Mouse (Mus musculus) embryonic stem cell, embryonic (primary cell): ENCODE data around the gene Plekhh3.

Experiments
- CTCF ChIA-PET, 4 experiments: fragments of 300-600 bp in 2 of 4; fragments of 350-600 bp in 2 of 4; sonication (Branson Sonifier 250); formaldehyde crosslinking; loops; one replicate each; lab custom pipeline; 2022; ENCODE audit warnings: inconsistent platforms in 2 of 4; lab: Charles Lee
- POLR2A ChIA-PET, 4 experiments: fragments of 300-600 bp in 2 of 4; fragments of 350-600 bp in 2 of 4; sonication (Branson Sonifier 250); formaldehyde crosslinking; loops; one replicate each; lab custom pipeline; 2022; ENCODE audit warnings: antibody characterized with exemption in 4 of 4, inconsistent platforms in 1 of 4; lab: Charles Lee

The Plekhh3 gene

GRCm38 (mm10) chr11:101190913-101191907 lies 20.1 kb upstream of the Plekhh3 start:
- CTCF ChIA-PET, result interaction anchor here (0.5 to 4.7 kb wide), 26 partner anchors 9 to 592 kb away, joined by 3 to 24 read pairs (median 4); partner anchors contain the start of genes Becn1 (in 2 of the 4) and Rpl27 (in 1 of the 4)
- POLR2A ChIA-PET, result interaction anchor here (0.5 to 3.0 kb wide), 22 partner anchors 9 to 432 kb away, joined by 3 to 9 read pairs (median 3); partner anchors contain the start of genes Cntd1 (in 2 of the 4), Coa3 (in 2 of the 4), Cntnap1 (in 1 of the 4) and Kcnh4 (in 1 of the 4)

DNA sequence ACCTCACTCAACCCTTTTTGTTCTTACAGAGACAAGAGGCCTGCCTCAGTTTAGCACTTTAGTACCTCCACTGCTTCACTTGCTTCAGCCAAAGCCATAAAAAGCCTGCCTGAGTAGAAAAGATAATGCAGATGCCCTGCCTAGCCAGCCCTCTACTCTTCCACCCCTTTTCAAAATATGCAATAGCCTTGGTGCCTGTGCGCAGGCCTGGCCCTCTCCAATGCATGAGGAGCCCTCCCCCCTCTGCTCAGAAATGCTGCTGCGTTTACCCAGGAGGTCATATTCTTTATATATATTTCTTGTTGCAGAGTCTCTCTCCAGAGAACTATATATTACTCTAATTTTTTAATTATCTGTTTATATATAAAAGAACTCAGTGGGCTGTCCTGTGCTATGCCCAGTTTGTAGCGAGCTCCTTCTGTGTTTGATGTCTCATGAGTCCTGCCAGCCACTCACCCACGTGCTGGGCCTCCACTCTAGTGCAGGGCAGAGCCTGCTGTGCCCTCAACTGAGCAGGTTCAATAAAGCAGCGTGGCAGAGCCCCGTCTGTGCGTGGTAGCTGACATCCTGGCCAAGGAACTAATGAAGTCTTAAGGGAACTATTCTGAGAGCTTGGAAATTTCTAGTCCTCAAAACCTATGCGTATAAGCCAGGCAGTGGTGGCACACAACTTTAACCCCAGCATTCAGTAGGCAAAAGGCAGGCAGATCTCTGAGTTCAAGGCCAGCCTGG lies 19.2 kb upstream of the Plekhh3 start:
- POLR2A ChIA-PET, result interaction anchor here (0.6 to 3.0 kb wide), 22 partner anchors 8 to 431 kb away, joined by 3 to 9 read pairs (median 3); partner anchors contain the start of genes Cntd1 (in 1 of the 4), Cntnap1 (in 1 of the 4), Coa3 (in 1 of the 4) and Kcnh4 (in 1 of the 4)

GRCm38 (mm10) chr11:101189495-101190180 lies 18.5 kb upstream of the Plekhh3 start:
- POLR2A ChIA-PET, result interaction anchor here in 3 of 4 experiments (0.6 to 4.1 kb wide), 11 partner anchors 8 to 263 kb away, joined by 3 to 14 read pairs (median 3); no protein-coding TSS in a partner anchor
- CTCF ChIA-PET, result interaction anchor here (0.5 to 4.7 kb wide), 12 partner anchors 9 to 170 kb away, joined by 3 to 24 read pairs (median 3); no protein-coding TSS in a partner anchor

More for the DNA sequence above, 19.2 kb upstream of the Plekhh3 start:
- CTCF ChIA-PET, result interaction anchor here (0.5 to 4.7 kb wide), 18 partner anchors 8 to 592 kb away, joined by 3 to 24 read pairs (median 5); partner anchors contain the start of genes Becn1 (in 1 of the 4) and Rpl27 (in 1 of the 4)

- ChIA-PET CTCF (interaction anchor here (0.6 to 4.7 kb wide), 8 partner anchors 11 to 891 kb away, joined by 3 to 24 read pairs (median 5); partner anchors contain the start of gene Becn1 (in 1 of the 4)), POLR2A (interaction anchor here (0.6 to 4.1 kb wide), 7 partner anchors 12 to 72 kb away, joined by 3 to 14 read pairs (median 3); partner anchors contain the start of genes Plekhh3 (in 1 of the 4) and Wnk4 (in 1 of the 4))
These were observed 17.1 kb upstream of the Plekhh3 start for GRCm38 (mm10) chr11:101188166-101188805.

DNA sequence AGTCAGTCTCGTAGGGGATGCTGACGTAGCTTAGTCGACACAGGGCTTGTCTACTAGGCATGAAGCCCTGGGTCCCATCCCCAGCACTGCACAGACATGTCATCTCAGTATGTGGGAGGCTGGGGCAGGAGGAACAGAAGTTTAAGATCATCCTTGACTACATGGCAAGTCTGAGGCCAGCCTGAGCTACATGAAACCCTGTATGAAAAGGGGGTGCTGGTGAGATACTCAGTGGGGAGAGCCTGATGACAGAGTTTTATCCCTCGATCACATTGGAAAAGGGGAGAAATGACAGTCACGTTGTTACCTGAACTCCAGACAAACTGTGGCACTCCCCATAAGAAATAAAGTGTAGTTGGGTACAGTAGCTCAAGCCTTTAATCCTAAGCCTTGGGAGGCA lies 16.4 kb upstream of the Plekhh3 start:
- CTCF ChIA-PET, result interaction anchor here (0.6 to 2.1 kb wide), 5 partner anchors 11 to 890 kb away, joined by 3 to 13 read pairs (median 5); no protein-coding TSS in a partner anchor
- POLR2A ChIA-PET, result interaction anchor here (0.5 to 4.1 kb wide), 8 partner anchors 9 to 261 kb away, joined by 3 to 14 read pairs (median 3); partner anchors contain the start of genes Plekhh3 (in 1 of the 4) and Wnk4 (in 1 of the 4)

- ChIA-PET POLR2A (interaction anchor here in 3 of 4 experiments (0.5 to 4.1 kb wide), 5 partner anchors 10 to 261 kb away, joined by 3 to 14 read pairs (median 3); partner anchors contain the start of gene Plekhh3 (in 1 of the 3)), CTCF (interaction anchor here (0.6 to 2.1 kb wide), 9 partner anchors 9 to 132 kb away, joined by 3 to 13 read pairs (median 3); no protein-coding TSS in a partner anchor)
These were observed 15.5 kb upstream of the Plekhh3 start for GRCm38 (mm10) chr11:101186526-101187247.

GRCm38 (mm10) chr11:101185441-101185840 lies 14.3 kb upstream of the Plekhh3 start:
- POLR2A ChIA-PET, result no interaction called here
- CTCF ChIA-PET, result interaction anchor here in 3 of 4 experiments (0.6 to 1.5 kb wide), 3 partner anchors 8 to 471 kb away, joined by 3 to 4 read pairs (median 4); no protein-coding TSS in a partner anchor

- ChIA-PET POLR2A (interaction anchor here in 2 of 4 experiments (0.6 to 0.8 kb wide), 3 partner anchors 65 to 176 kb away, joined by 3 read pairs; no protein-coding TSS in a partner anchor), CTCF (interaction anchor here in 3 of 4 experiments (0.6 to 1.5 kb wide), 3 partner anchors 8 to 471 kb away, joined by 3 to 4 read pairs (median 4); no protein-coding TSS in a partner anchor)
These were observed 13.8 kb upstream of the Plekhh3 start for GRCm38 (mm10) chr11:101184984-101185383.

- ChIA-PET POLR2A (interaction anchor here in 2 of 4 experiments (0.6 to 1.4 kb wide), 9 partner anchors 8 to 118 kb away, joined by 3 to 5 read pairs (median 3); partner anchors contain the start of gene Plekhh3 (in 1 of the 2)), CTCF (interaction anchor here in 3 of 4 experiments (0.6 to 1.8 kb wide), 6 partner anchors 9 to 1626 kb away, joined by 3 to 6 read pairs (median 3); partner anchors contain the start of gene Cntnap1 (in 1 of the 3))
These were observed 11.8 kb upstream of the Plekhh3 start for GRCm38 (mm10) chr11:101182771-101183517.

GRCm38 (mm10) chr11:101181961-101182360 lies 10.8 kb upstream of the Plekhh3 start:
- ChIA-PET POLR2A (interaction anchor here in 2 of 4 experiments (0.6 to 1.5 kb wide), 6 partner anchors 8 to 119 kb away, joined by 3 to 4 read pairs (median 3); partner anchors contain the start of gene Plekhh3 (in 1 of the 2)), CTCF (interaction anchor here (0.5 to 2.2 kb wide), 13 partner anchors 9 to 340 kb away, joined by 3 to 24 read pairs (median 6); partner anchors contain the start of genes Becn1 (in 1 of the 4), Cntnap1 (in 1 of the 4) and Psmc3ip (in 1 of the 4))

DNA sequence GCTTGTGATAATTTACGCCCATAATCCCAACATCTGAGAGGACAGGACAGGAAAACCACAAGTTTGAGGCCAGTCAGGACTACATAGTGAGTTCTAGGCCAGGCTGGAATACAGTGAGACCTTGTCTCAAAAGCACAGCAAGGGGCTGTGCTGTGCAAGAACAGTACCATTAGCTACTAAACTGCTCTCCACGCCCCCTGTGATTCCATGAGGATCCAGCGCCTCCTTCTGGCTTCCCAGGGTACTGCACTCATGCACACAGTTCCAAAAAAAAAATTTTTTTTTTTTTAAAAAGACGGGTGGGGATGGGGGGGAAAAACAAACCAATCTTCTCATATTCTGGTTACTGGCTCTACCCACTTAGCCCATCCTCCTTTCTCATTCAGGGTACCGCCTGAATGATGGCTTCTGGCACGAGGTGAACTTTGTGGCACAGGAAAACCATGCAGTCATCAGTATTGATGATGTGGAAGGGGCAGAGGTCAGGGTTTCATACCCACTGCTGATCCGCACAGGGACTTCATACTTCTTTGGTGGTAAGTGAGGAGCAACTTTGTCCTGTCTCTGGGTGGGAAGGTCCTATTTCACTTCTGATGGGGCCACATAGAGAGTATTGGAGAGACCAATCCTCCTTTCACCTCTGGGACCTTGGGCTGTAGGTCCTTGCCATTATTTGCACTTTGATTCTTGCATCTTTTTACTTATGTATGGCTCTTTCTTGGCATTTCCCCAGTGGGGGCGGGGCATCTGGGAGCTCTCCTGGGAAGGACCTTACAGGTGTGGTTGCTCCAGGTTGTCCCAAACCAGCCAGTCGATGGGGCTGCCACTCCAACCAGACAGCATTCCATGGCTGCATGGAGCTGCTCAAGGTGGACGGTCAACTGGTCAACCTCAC lies 9.9 kb upstream of the Plekhh3 start:
- CTCF ChIA-PET, result interaction anchor here (0.5 to 2.5 kb wide), 85 partner anchors 8 to 1117 kb away, joined by 3 to 33 read pairs (median 5); partner anchors contain the start of genes Becn1 (in 2 of the 4), Plekhh3 (in 2 of the 4), Retreg3 (in 2 of the 4) and Tubg1 (in 2 of the 4)
- POLR2A ChIA-PET, result interaction anchor here in 3 of 4 experiments (0.6 to 1.5 kb wide), 27 partner anchors 9 to 1246 kb away, joined by 3 to 8 read pairs (median 3); partner anchors contain the start of genes Plekhh3 (in 3 of the 3), Becn1 (in 1 of the 3), Psmc3ip (in 1 of the 3) and Retreg3 (in 1 of the 3)

DNA sequence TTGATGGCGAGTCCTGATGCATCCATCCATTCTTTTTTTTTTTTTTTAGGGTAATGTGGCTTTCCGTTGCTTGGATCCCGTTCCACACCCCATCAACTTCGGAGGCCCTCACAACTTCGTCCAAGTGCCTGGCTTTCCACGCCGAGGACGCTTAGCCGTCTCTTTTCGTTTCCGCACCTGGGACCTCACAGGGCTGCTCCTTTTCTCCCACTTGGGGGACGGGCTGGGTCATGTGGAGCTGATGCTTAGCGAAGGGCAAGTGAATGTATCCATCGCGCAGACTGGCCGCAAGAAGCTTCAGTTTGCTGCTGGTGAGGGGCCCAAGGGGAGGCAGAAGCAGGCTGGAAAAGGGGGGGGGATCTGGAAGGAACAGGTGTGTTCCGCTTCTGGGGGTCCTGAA lies 9.1 kb upstream of the Plekhh3 start:
- POLR2A ChIA-PET, result interaction anchor here in 3 of 4 experiments (0.6 to 1.5 kb wide), 23 partner anchors 9 to 1247 kb away, joined by 3 to 8 read pairs (median 3); partner anchors contain the start of genes Plekhh3 (in 2 of the 3), Psmc3ip (in 1 of the 3), Retreg3 (in 1 of the 3) and Rpl27 (in 1 of the 3)
- CTCF ChIA-PET, result interaction anchor here (0.5 to 2.5 kb wide), 86 partner anchors 9 to 1117 kb away, joined by 3 to 33 read pairs (median 5); partner anchors contain the start of genes Becn1 (in 2 of the 4), Plekhh3 (in 2 of the 4), Retreg3 (in 2 of the 4) and Tubg1 (in 2 of the 4)
